Mouse (Mus musculus): Measurements from ENCODE around the gene Vcpkmt.

Vcpkmt gene

GRCm38 (mm10) chr12:69537675-69538361, 45.0 kb downstream of the Vcpkmt start:
- DNase-seq = peak; percentile 54

- peak; percentile 57 for DNase-seq
Observed at GRCm38 (mm10) chr12:69537243-69537674, 45.6 kb downstream of the Vcpkmt start.

GRCm38 (mm10) chr12:69536616-69537242, 46.1 kb downstream of the Vcpkmt start:
- DNase-seq = no peak

GRCm38 (mm10) chr12:69533237-69533636, 49.6 kb downstream of the Vcpkmt start:
- no peak for DNase-seq

- no peak for DNase-seq
Observed at GRCm38 (mm10) chr12:69532530-69532929, 50.3 kb downstream of the Vcpkmt start.

GRCm38 (mm10) chr12:69532091-69532490, 50.7 kb downstream of the Vcpkmt start:
- no peak for DNase-seq

GRCm38 (mm10) chr12:69529694-69530403, 53.0 kb downstream of the Vcpkmt start:
- DNase-seq = no peak

GRCm38 (mm10) chr12:69528275-69529032, 54.4 kb downstream of the Vcpkmt start:
- no peak for DNase-seq
